Mouse (Mus musculus) hindlimb bud, embryonic 11.5 days (tissue): Measurements from ENCODE around the gene Cenpv.

Experiments used
- DNase-seq: peaks from one replicate; pipeline ENCODE4 v3.0.0-alpha.2; 2012; ENCODE audit warnings: low read depth, low spot score; ENCODE audit errors: extremely low spot score

Cenpv gene

GRCm38 (mm10) chr11:62539089-62539890 lies at the start of gene Cenpv:
Gene Cenpv, minus strand, starts transcription at chr11:62539261.
- no peak for DNase-seq

- no peak for DNase-seq
Observed at GRCm38 (mm10) chr11:62587034-62587433, 48.0 kb upstream of the Cenpv start.

GRCm38 (mm10) chr11:62584671-62585206 lies 45.7 kb upstream of the Cenpv start:
- DNase-seq: no peak

- DNase-seq: no peak
Observed at GRCm38 (mm10) chr11:62583031-62583430, 44.0 kb upstream of the Cenpv start.

GRCm38 (mm10) chr11:62576530-62577152 lies 37.6 kb upstream of the Cenpv start:
- no peak for DNase-seq

- DNase-seq: no peak
Observed at GRCm38 (mm10) chr11:62575659-62576438, 36.8 kb upstream of the Cenpv start.

GRCm38 (mm10) chr11:62575297-62575658 lies 36.2 kb upstream of the Cenpv start:
- peak; percentile 64 for DNase-seq

- no peak for DNase-seq
Observed at GRCm38 (mm10) chr11:62574703-62575085, 35.6 kb upstream of the Cenpv start.

- no peak for DNase-seq
Observed at GRCm38 (mm10) chr11:62573959-62574702, 35.1 kb upstream of the Cenpv start, which contains the start of gene Trpv2. Gene Trpv2, plus strand, starts transcription at chr11:62574486.

- DNase-seq: no peak
Observed at GRCm38 (mm10) chr11:62568300-62568699, 29.2 kb upstream of the Cenpv start.

GRCm38 (mm10) chr11:62566211-62566610 lies 27.1 kb upstream of the Cenpv start:
- no peak for DNase-seq

GRCm38 (mm10) chr11:62565747-62566146 lies 26.7 kb upstream of the Cenpv start:
- no peak for DNase-seq

- DNase-seq: no peak
Observed at GRCm38 (mm10) chr11:62563590-62563989, 24.5 kb upstream of the Cenpv start.

GRCm38 (mm10) chr11:62560463-62561016 lies 21.5 kb upstream of the Cenpv start:
- no peak for DNase-seq

- DNase-seq: no peak
Observed at GRCm38 (mm10) chr11:62558961-62559646, 20.0 kb upstream of the Cenpv start.

GRCm38 (mm10) chr11:62558152-62558551 lies 19.1 kb upstream of the Cenpv start:
- no peak for DNase-seq

- DNase-seq: no peak
Observed at GRCm38 (mm10) chr11:62557205-62557604, 18.1 kb upstream of the Cenpv start.

- no peak for DNase-seq
Observed at GRCm38 (mm10) chr11:62555896-62556412, 16.9 kb upstream of the Cenpv start.

- no peak for DNase-seq
Observed at GRCm38 (mm10) chr11:62554934-62555517, 16.0 kb upstream of the Cenpv start.
